Mouse (Mus musculus) spleen, postnatal 4 days (tissue): ENCODE measurements around the gene Prpf4.
A peak's percentile ranks its signal among the peaks of the same experiment; 100 is the strongest.

ENCODE experiments used
- DNase-seq, 2 experiments: peaks; one replicate each; pipeline ENCODE4 v3.0.0; 2022; ENCODE audit warnings: low spot score in 2 of 2

The Prpf4 gene

DNA sequence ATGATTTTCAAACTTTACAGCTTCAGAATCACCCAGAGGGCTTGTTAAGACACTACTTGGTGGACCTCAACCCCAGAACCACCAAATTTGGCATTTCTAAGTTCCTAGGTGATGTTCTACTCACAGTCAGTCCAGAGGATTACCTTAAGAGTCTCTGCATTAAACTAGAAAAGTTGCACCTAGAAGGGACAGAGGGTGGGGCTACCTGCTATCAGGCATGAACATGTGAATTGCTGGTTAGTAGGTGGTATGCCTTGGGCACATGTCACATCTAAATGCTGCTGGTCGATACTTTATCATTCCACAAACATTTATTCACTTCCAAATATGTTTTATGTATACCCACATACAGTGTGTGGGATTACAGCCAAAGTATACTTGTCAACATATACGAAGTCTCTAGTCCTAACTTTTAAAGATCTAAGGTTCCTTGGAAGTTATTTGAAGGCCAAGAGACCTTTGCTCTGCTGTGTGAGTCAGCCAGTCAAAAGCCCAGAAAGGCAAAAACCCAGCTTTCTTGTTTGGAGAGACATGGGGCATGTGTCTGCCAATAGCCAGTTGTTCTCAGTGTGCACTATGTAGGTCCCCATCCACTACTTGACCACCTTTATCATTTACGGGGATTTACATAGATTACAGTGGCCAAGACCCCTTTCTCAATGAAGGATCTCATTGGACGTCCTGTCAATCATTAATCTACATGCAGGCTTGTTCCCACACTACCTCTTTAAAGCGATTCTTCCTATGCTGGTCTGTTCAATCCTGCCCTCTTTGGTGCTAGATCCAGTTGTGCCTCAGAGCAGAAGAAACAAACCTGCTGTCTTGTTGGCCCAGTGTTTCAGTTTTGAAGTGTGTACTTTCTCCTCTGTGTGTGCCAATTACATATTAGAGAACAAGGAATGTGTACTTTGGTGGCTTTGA, 18.7 kb upstream of the Prpf4 start:
- DNase-seq, result no peak

DNA sequence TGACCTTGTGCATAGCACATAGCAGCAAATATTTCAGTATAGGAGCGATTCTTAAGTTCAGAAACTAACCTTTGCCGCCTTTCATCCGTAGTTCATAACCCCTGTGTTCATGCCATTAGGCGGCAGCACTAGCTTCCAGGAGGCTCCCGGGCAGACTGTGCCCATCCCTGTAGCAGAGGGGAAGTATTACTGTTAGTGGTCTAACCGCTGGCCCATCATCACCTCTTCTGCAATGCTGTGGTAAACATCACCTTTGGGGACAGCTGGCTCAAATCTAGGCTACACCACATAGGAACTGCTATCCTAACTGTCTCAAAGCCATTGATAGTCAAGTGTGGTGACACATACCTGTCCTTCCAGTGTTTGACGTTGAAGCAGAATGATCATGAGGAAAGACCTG, 16.7 kb upstream of the Prpf4 start:
- peak in 1 of 2 experiments; percentile 19 for DNase-seq

DNA sequence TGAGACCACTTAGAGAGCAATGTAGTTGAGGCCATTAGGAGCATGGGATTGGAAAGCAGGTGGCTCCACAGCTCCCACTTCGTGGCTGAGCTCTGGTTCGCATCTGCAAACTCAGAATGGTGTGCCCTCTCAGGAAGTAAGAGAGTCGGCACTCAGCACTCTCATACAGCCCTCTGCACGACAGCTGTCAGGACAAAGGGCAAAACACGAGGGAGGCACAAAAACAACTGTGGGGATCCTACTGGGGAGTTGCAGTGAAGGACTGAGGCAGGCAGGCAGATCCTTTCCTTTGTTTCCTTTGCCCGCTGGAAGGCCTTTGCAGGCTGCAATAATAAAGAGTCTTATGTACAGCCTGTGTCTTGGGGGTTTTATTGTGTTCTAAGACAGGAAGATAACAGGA, 15.1 kb upstream of the Prpf4 start:
- DNase-seq, result no peak

DNA sequence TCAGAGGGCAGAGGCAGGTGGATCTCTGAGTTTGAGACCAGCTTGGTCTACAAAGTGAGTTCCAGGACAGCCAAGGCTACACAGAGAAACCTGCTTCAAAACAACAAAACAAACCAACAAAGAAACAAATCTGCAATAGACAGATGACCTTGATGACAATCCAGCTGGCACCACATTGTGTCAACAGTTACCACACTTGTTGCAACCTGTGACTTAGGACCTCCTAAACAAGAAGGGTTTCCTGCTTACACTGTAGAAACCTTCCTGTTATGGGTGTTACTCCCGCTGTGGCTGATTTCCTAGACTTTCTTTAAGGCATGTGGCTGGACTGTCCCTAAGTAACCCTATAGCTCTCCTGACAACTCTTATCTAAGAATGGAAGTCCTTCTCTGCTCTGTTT, 12.8 kb upstream of the Prpf4 start:
- no peak for DNase-seq

DNA sequence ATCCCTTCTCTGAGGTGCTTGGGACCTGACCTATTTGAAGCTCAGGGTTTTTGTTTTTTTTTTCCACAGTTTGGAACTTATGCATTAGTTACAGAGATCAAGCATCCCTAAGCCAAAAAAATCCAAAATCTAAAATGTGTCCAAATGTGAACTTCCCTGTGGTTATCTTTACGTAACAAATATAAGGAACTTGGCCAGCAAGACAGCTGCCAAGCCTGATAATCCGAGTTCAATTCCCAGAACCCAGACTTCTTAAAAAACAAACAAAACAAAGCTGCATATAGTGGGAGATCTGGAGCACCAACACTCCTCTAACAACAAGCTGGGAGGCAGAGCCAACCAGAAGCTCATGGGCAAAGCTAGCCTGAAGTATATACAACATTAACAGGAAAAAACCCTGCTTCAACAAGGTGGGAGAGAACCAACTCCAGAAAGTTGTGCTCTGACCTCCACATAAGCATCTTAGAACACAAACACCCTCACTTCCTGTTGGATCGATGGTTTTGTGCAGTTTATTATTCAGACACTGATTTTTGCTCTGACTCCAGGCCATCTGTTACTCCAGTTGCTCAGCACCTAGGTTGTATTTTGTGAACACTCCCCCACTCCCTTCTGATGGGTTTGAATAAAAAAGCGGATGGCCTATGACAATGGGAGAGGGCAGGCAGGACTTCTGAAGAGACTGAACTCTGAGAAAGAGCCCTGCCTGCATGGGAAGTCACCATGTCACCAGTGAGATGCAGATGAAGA, 10.8 kb upstream of the Prpf4 start:
- no peak for DNase-seq

DNA sequence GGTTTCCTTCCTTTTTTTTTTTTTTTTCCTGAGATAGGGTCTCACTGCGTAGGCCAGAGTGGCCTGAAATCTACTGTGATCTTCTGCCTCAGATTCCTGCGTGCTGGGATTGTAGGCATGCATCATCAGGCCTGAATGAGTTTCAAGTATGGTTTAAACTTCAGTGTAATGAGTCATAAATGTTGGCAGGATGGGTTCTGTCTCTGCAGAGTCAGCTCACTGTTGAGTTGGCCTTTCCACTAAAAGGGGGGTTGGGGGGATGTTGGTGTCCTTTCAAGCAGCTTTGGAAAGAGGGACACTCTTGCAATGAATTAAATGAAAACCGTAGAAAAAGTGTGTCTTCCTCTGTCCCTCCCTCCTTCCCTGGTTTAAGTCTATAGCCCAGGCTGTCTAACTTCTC, 9.6 kb upstream of the Prpf4 start:
- no peak for DNase-seq

DNA sequence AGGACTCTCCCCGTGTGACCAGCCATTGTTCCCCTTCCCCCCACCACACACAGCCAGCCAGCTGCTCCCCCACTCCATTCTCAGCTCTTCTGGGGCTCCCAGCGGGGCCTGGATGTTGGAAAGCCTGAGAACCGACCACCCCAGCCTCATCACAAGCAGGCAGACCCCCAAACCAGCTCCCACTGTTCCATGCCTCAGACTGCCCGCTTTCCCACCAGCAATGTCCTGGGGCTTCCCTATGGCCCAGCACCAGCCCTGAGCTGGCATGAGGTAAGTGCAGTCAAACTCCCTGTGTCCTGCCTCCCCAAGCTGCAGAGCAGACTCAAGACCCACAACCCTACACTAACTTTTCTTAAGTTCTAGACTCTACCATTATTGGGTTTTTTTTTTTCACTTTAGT, 2.5 kb upstream of the Prpf4 start:
- DNase-seq, result no peak

DNA sequence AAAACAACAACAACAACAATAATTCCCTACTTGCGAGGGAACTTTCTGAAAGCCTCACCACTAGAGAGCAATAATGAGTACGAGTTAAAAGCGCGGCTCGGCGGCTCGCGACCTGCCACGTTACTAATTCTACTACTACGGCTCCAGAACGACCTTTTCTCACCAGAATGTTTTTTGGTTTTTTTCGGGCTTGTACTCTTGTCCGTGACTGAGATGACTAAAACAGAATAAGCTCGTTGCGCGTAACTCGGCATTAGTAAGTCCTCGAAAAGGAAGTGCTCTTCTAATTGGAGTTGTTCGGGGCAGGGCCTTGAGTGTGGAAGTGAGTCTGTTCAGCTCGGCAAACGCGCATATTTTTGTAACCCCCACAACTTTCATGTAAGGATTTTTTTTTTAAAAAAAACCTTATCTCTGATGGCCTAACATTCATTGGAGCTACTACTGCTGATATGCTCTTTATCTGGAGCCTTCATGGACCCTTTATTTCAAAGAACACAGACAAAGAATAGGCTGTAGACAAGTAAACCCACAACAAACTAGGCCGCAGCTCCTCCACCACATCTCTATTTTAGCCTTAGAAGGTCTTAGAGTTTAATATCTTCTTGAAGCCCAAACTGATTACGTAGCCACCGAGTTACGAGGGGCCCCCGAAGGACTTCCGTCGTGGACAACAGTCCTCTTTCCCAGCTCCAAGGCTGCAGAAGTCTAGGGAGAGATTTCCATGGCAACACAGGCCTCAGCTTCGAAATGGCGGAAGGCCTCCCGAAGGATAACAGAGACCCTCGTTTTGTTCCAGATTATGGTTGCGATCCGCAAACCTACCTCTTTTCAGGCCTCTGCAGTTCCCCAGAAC, 641 bp upstream of the Prpf4 start:
- DNase-seq, result peak; percentile 59 to 80

DNA sequence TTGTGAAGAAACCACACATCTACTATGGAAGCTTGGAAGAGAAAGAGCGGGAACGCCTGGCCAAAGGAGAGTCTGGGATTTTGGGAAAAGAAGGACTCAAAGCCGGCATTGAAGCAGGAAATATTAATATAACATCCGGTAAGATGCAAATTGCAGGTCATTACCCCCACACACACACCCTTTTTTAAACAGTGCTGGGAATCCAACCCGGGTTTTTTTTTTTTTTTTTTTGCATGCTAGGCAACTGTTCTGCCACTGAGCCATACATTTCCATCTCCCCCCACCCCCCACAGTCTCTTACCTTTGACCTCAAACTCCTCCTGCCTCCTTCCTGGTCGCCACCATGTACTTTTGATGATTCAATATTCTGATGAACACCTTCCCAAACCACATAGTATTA, 1.0 kb downstream of the Prpf4 start:
- DNase-seq, result no peak

DNA sequence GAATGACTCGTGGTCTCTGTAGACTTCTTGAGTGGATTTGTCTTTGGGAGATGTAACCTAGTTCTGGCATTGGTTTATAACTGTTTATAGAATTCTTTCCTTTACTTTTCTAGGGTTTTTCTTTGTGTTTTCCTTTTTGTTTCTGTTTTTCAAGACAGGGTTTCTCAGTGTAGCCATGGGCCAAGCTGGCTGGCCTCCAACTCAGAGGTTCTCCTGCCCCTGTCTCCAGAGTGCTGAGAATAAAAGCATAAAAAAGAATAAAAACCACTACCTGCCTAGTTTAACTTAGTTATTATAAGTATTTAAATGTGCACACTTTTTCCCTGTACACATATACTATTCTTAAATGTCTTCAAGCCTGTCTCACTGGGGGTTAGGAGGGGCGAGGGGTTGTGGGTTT, 1.7 kb downstream of the Prpf4 start:
- DNase-seq, result no peak

DNA sequence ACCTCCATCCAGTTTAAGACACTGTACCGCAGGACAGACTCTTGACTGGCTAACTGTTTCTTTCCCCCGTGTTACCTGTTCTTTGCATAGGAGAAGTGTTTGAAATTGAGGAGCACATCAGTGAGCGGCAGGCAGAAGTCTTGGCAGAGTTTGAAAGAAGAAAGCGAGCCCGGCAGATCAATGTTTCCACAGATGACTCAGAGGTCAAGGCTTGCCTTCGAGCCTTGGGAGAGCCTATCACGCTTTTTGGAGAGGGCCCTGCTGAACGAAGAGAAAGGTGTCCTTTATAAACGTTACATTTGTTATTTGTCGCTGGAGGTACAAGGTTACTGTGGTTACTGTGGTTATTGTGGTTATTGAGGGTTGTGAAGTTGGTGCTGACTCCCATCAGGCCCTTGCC, 3.0 kb downstream of the Prpf4 start:
- DNase-seq, result no peak

DNA sequence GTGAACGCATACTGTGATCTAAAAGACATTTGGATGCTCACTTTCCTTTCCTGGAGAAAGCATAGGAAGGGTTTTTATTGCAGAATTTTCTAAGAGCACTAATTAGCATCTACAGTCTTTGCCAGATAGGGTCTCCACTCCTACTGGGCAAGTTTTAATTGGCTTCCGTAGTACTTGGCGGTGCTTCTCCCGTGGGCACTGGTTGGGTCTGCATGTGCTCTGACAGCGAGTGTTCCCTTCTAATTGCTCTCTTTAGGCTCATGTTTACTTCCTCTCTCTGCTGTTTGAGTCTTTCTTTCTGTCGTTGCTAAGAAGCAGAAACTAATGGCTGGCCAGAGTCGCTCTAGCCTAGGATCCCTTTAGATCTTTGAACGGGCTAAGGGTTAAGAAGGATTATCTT, 9.9 kb downstream of the Prpf4 start:
- DNase-seq, result no peak

DNA sequence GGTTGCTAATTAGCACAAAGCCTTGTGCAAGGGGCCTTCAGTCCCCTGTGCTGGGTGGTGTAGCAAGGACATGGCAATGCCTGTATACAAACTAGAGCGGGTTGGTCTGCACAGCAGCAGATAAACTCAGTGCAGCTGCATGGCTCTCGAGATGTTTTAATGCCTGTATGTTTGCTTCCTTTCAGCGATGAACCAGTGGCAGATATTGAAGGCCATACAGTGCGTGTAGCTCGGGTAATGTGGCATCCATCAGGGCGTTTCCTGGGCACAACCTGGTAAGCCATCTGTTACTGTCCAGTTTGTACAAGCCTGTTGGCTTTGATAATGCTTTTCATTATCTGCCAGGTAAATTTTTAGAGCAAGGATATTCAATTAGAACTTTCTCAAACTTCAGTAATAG, 10.5 kb downstream of the Prpf4 start:
- DNase-seq, result no peak

DNA sequence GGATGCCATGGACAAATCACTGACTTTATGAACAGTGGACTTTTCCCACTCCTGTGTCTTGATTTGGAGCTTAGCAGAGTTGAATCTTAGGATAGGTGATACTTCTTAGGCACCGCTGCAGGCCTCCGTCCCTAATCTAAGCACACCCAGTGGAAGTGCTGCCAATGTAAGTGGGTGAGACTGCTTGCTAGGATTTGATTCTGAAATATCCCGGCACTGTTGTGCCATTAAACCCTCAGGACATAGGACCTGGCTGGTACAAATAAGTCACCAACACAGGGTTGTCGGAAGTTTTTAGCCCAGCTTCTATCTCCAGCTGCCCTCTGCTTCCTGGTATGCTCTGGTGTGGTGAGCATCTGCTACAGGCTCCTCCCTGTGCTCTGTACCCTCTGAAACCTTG, 17.3 kb downstream of the Prpf4 start:
- DNase-seq, result no peak

DNA sequence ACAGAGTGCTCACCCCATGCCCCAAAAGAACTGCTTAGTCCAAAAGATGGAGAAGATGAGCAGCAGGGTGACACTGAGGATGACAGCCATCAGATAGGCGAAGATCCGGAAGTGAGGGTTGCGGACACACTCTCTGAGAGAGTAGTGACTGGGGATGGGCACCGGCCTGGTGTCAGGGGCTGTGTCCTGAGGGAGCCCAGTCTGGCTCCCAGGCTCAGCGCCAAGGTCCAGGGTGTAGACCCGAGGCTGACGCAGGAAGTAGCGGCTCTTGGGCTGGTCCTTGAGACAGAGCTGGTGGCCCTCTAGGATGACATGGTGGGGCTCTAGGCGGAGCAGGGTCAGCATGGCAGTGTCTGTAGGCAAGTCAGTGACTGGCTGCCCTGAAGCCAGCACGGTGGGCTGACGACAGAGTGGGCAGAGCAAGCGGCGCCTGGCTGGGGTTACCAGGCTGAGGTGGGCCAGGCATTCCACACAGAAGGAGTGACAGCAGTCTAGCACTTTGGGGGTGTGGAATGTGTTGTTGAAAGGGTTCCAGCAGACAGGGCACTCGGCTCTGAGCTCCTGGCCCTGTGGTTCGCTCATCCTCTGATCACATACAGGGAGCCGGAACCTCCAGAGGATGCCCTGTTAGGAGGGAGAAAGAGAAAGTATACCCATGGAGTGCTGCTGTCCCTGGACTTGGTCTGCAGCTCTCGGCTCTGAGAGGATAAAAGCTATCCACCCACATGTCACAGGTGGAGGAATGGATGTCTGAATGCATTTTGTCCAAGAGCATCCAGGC, 19.6 kb downstream of the Prpf4 start:
- no peak for DNase-seq

DNA sequence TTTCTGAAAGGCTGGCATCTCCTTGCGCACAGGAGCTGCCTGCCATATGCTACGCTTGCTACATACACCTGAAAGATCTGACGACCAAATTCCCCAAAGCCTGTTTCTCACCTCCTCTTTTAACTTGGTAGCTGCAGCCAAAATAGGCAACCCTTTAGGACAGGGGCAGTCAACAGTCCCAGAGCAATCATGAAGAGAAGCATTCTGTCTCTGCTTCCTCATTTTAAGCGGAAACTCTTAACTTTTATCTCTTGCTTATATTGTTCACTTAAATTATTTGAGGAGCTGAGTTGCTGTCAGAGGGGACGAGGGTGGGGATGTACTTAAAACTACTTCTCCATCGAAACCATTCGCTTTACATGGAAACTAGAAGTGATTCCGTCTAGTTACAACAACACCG, 21.0 kb downstream of the Prpf4 start:
- no peak for DNase-seq

DNA sequence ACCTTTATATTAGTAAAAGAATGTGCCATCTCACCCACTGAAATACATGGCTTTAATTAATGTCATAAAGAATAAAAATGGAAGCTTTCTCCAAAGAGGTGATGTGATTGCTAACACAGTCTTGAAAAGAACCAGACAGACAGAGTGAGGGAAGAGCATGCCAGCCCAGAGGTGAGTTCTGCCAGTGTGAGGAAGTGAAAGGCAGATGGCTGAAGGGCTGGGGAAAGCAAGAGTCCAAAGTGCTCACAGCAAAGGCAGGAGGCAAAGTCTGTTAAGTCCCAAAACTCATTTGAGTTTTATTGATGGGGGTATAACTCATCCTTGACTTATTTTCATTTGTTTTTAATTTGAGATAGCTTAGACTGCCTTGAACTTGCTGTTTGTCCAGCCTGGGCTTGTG, 22.1 kb downstream of the Prpf4 start:
- DNase-seq, result no peak

DNA sequence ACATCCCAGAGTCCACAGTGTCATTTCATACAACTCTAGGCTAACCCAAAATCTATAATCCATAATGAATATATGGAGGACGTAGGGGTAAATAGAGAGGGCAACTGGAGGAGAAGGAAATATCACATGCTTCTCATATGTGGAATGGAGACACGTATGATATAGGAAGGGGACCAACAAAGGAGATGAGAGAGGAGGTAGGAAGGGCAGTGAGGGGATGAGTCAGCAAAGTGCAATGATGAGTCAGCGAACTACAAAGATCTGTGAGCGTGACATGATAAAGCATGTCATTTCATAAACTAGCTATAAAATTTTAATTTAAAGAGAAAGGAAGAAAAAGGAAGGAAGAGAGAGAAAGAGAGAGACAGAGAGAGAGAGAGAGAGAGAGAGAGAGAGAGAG, 22.9 kb downstream of the Prpf4 start:
- peak in 1 of 2 experiments; percentile 32 for DNase-seq

DNA sequence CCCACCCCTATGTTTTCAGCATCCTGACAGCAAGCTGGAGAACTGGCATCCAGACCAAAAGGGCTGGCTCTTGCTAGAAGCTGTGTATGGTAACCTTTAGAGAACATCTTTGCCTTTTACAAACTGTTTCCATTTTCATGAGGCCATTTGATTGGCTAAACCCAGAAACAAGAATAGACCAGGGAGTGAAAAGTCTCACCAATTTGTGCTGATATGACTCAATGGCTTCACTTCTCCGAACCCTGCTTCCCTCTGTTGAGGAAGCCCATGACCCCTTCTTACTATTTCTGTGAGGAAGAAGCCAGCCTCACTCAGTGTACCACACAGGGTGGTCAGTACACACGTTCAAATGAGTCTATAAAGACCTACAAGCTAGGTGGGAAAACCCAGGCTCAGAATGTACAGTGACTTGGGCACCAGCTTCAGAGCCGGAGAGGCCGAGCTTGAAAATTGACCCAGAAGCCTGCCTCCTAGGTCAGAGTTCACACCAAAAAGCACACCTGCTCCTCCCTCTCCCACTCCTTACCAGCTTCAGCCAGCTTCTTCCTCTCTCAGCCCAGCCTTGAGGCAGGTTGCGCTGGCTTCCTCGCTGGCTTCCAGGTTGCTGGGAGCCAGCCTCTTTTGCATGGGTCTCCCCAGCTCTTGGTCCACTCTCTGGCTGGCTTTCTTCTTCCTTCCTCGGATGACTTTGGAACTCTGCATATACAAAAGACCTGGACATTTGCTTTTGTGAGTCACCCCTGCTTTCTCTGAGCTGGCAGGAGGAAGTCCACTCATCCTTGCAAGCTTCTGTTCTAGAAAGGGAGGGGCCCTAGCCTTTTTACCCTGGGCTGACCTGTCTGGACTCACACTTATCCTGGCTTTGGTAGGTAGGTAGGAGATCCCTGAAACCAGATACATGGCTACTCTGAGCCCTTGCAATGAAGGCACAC, 25.6 kb downstream of the Prpf4 start:
- DNase-seq, result no peak

DNA sequence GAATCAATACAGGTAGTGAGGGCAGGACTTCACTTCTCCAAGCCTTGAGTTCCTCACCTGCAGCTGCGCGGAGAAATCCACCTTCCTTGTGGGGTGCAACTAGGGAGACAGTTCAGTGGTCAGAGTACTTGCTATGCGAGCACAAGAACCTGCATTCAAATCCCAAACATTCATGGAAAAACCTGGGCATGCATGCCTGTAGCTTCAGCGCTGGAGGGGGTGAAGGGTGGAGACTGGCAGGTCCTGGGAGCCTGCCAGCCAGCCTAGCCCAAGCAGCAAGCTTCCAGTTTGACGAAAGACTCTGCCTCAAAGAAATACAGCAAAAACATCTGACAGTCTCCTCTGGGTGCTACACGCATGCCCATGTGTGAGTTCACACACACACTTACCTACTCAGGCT, 26.5 kb downstream of the Prpf4 start, which contains the start of gene Rnf183:
Gene Rnf183 (minus strand): TSS at position 172 of the 400 bp plus-strand sequence.
- no peak for DNase-seq
